Mouse (Mus musculus): ENCODE measurements around the gene Tpmt.

Tpmt gene

DNA sequence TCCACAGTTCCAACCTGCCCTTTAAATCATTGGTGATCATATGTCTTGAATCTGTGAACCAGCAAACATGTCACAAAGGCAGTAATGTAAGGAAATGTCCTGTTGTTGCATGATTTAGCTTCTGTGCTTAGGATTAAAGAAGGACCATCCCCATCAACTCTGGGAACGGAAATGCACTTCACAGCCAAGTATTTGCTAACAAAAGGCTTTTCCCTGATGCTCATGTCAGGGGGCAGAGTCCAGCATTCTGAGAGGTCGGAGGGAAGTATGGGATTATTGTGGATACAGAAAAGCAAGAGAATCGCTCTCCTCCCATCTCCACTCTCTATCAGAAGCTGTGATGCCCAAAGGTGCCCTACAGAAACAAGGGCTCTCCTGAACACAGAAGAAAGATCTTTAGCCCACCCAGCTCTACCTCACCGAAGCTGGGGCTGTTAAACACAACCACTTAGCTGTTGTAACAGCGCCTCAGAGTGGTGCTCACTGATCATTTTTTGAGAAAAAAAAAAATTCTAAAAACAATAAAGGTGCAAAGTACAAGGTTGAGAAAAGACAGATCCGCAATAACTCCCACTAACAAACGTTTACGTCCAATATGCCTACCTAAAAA, 2.4 kb downstream of the Tpmt start:
- no peak for DNase-seq (ENCODE audit: low spot score)

DNA sequence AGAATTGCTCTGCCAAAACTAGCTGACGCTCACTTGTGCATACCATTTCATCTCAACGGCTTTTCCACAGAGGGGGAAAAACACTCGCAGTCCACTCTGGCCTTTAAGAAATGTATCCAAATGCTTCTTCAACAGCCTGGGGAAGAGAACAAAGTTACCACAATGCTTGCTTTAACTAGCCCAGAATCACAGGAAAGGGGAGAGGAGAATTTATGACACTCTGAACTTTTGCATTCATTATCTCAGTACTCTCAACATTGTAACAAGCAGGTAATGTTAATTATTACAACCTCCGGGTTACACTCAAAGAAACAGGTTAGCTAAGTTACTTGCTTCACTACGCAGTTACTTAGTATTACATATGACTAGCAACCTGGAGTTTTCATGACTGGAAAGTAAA, 4.5 kb downstream of the Tpmt start:
- DNase-seq (ENCODE audit: low spot score): no peak

DNA sequence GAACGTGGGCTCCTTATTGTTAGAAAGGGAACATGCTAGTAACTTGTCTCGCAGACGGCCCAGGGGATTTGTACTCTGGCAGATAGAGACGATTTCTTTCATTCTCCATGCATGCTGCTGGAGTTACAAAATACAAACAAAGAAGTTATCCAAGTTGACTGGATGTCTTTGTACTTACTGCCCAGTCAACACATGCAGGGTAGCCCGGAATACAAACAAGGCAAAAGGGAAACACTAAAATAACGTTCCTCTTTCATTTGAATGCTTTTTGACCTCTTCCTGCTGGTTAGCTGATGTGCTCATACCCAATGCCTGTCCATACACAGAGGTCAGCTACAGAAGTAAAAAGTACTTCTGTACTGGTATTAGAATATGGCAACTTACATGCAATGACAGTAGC, 6.6 kb downstream of the Tpmt start:
- DNase-seq (ENCODE audit: low spot score): no peak

- no peak for DNase-seq (ENCODE audit: low spot score)
Observed at GRCm38 (mm10) chr13:47033602-47034001, 10.9 kb downstream of the Tpmt start.

- DNase-seq (ENCODE audit: low spot score): no peak
Observed at GRCm38 (mm10) chr13:47030376-47031107, 14.0 kb downstream of the Tpmt start.

DNA sequence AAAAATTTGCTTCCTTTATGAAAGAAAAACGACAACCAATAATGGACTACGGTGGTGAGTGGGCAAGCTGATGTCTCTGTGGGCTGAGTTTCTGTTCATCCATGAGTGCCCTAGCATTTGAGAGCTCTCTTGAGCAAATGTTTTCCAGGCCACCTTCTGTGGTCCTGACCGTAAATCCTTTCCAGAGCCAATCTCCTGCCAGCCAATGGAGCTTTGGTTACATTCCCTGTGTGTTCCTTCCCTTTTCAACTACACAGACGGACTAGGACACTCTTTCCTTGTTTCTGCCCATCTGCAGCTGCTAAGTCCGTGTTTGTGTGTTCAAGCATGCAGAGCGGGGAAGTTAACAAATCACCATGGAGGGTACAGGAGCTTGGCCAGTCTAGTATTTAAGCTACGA, 23.7 kb downstream of the Tpmt start:
- DNase-seq (ENCODE audit: low spot score): no peak

DNA sequence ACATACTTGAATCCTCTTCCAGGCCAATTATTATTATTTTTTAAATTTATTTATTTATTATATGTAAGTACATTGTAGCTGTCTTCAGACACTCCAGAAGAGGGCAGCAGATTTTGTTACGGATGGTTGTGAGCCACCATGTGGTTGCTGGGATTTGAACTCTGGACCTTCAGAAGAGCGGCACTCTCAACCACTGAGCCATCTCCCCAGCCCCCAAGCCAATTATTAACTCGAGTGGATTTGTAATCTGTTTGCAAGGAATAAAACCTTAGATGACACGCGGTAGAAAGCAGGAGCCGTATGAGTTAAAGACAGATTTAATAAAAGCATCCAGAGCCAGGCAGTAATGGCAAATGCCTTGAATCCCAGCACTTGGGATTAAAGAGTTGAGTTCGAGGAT, 24.8 kb downstream of the Tpmt start:
- DNase-seq (ENCODE audit: low spot score): no peak

DNA sequence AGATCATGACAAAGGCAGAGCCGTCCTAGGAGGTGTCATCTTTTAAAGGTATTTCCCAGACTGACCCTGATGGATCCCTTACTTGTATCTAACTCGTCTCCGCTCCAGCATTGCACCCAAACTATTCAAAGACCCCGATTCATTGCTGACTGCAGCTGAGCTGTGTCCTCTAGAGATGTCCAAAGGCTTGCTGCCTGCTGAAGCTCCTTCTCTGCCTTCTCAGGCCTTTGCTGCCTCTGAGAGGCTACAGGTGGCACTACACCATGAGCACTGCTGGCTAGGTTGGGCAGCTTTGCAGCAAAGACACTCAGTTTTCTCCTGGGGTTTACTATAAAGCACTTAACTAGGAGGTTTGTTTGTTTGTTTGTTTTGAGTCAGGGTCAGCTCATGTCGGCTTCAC, 27.3 kb downstream of the Tpmt start:
- peak; percentile 68 for DNase-seq (ENCODE audit: low spot score)

- DNase-seq (ENCODE audit: low spot score): no peak
Observed at GRCm38 (mm10) chr13:47015195-47015501, 29.4 kb downstream of the Tpmt start.

DNA sequence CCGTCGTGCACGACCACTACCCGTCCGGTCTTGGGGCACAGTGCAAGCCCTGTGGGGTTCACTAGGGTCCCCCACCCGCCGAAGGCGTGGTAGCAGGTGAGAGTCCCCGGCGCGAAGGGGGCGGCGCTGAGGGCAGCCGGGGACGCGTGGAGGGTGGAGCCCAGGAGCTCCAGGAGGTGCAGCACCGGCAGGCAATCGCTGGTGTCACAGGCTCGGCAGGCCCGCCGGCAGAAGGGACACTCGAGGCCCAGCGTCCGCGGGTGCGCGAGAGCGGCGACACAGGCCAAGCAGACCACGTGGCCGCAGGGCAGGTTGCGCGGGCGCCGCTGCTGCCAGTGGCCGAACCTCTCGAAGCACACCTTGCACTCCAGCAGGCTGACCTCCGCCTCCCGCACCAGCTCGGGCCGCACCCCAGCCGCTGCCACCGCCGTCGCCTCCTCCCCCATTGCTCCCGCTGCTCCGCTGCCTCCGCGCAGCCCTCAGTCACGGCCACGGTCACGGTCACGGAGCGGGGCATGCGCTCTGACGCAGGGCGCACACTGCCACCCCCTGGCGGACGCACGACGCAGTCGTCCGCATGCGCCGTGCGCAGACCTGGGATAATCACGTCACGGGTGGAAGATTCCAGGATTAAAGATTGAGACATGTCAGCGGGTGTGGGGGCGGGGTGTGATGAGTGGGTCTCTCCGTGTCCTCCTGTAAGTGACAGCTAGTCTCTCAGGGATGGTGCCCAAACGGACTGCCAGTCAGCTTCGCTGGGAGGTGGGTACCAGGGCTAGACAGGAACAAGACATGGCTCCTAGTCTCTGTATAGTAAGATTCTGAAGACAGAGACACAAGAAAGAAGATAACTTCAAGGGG, 30.0 kb downstream of the Tpmt start, which contains the start of gene Nhlrc1:
Gene Nhlrc1 (minus strand): TSS at position 517 of the 861 bp plus-strand sequence.
- peak; percentile 74 for DNase-seq (ENCODE audit: low spot score)

GRCm38 (mm10) chr13:47013740-47014139, 30.8 kb downstream of the Tpmt start:
- DNase-seq (ENCODE audit: low spot score): no peak

DNA sequence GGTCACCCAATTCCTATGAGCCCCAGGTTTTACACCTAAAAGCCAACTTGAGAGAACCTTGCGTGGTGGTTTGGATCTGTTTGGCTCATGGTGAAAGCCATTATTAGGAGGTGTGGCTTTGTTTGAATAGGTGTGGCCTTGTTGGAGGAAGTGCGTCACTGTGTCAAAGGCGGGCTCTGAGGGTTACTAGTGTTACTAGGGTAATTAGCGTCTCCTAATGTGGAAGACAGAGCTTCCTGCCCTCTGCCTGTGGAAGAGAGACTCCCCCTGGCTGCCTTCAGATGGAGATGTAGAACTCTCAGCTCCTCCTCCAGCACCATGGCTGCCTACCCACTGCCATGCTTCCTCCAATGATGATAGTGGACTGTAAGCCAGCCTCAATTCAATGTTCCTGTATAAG, 42.9 kb downstream of the Tpmt start:
- no peak for DNase-seq (ENCODE audit: low spot score)

GRCm38 (mm10) chr13:46999498-46999897, 45.0 kb downstream of the Tpmt start:
- DNase-seq (ENCODE audit: low spot score): no peak

DNA sequence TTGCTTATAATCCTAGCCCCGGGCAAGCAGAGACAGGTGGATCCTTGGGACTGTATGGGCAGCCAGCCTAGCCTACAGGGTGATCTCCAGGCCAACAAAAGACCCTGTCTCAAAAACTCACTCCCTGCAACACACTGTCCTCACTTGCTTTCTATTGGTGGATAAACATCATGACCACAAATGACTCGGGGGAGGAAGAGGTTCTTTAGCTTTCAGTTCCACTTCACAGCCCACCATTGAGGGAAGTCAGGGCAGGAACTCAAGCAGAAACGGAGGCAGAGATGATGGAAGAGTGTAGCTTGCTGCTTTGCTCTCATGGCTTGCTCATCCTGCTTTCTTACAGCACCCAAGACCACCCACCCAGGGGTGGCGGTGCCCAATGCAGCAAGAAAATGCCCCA, 47.2 kb downstream of the Tpmt start:
- no peak for DNase-seq (ENCODE audit: low spot score)

GRCm38 (mm10) chr13:46993274-46993551, 51.3 kb downstream of the Tpmt start:
- no peak for DNase-seq (ENCODE audit: low spot score)

DNA sequence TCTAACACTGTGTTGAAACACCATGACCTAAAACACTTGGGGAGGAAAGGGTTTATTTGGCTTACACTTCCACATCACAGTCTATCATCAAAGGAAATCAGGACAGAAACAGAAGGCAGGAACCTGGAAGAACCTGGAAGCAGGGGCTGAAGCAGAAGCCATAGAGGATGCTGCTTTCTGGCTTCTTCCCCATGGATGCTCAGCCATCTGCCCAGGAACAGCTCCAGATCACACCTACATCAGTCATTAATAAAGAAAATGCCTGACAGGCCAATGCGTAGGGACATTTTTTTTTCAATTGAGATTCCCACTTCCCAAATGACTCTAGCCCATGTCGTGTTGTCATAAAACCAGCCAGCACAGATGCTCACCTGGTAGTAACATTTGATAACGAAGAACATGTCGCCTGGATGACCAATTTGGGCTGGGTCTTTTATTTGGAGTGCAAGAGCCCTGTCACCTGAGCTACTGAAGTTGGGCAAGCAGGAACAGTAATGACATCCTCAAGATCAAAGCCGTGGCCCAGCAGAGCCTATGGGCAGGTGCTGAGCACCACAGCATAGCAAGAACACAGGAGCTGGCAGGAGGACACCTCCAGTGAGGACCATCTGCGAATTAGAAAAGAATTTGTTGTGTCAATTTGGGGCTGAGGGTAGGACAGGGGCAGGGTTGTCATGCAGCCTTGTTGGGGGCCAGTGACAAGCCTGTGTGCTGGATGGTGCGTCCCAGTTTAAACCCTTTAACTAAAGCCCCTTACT, 51.8 kb downstream of the Tpmt start:
- no peak for DNase-seq (ENCODE audit: low spot score)

DNA sequence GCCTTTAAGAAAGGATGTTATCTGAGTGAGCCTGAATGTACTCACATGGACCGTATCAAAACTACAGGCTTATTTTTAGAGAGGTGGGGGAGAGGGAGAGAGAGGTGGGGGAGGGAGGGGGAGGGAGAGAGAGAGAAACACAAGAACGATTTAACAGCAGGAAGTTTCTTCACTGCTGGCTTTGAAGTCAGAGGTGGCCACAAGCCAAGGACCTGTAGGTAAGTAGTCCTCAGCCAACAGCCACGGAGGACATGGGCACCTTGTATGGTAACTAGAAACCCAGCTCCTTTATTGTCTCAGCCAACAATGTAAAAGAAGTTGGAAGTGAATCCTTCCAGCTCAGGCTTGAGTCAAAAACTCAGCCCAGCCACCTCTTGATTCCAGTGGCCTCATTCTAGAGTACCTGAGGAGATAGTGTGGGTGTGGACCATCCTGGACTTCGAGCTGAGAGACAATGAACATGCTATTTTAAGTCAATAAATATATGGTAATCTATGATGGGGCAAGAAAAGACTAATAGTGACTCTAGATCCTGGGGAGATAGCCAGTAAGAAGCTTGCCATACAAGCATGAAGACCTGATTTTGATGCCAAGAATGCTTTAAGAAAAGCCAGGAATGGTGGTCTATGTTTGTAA, 54.0 kb downstream of the Tpmt start:
- DNase-seq (ENCODE audit: low spot score): no peak

DNA sequence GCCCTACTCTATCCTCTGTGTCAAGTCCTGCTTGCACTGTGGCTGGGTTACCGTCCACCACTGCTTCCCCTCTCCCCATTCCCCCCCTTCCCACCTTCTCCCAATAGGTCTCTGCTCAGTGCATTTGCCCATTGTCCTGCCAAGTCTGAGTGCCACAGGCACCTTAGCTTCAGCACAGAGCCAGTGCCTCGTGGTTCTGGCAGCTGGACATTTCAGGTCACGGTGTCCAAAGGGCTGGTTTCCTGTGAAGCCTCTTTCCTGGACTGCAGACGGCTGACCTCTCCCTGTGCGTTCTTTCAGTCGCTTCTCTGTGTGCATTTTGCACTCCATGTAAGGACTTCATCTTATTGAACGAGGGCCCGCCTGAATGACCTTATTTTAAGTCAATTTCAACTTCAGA, 56.6 kb downstream of the Tpmt start:
- DNase-seq (ENCODE audit: low spot score): no peak

DNA sequence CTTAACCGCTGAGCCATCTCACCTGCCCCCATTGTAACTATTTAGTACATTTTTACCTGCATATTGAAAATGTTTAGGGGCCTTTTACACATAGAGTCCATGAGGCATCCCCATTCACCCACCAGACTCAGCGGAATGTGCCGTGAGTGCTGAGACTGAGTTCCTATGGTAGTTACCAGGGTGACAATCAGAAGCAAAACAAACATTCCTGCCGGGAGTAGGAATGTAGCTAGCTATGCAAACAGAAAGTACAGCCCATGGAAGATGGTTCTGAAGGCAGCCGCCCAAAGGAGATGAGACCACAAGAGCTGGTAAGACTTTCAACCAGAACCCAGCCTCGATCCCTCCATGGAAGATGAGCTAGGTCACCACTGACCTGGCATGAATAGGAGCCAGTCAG, 58.3 kb downstream of the Tpmt start:
- no peak for DNase-seq (ENCODE audit: low spot score)

DNA sequence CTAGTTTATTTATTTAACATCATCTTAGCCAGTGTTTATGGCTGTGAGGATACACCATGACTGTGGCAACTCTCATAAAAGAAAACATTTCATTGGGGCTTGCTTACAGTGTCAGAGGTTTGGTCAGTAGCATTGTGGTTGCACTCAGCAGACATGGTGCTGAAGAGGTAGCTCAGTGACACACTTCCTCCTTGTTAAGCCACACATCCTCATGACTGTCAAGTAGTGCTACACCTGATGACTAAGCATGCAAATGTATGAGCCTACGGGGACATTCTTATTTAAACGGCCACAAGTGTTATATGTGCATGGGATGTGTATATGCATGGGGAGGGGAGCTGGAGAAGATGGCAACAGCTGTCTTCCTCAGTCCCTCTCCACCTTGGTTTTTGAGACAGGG, 60.7 kb downstream of the Tpmt start:
- DNase-seq (ENCODE audit: low spot score): no peak

DNA sequence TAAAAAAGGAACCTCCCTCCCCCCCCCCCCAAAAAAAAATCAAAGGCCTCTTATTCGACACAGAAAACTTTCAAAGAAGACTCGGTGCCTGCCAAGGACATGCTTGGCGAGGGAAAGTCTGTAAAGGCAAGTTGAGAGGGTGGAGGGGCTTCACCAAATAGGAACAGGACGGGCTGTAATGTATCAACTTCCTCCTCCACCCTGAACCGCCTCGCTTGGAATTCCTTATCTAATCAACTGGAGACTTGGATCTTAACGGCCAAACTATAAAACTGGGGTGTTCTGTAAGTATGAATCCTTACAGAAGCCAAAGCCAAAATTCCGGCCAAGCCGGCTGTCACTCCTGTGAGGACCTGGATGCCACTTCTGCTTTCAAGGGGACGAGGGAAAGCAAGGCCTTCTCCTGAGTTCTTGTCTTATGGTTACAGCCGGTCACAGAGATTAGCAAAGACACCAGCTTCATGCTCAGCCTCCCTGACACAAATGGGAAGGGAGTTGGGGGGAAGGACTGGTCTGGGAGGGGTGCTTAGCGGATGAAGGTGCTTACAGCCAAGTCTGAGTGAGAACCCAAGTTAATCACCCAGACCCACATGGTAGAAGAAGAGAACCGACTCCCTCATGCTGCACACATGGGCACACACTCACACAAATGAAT, 64.6 kb downstream of the Tpmt start:
- peak; percentile 44 for DNase-seq (ENCODE audit: low spot score)

- DNase-seq (ENCODE audit: low spot score): no peak
Observed at GRCm38 (mm10) chr13:46976532-46976931, 68.0 kb downstream of the Tpmt start.
